Mouse (Mus musculus) regulatory T cell (primary cell): ENCODE measurements around the gene Gm34653.
"Not testable (repeated sequence)": the region's sequence is repeated elsewhere in the genome, so short reads cannot be mapped to it uniquely, and the experiment has no call there.

Source experiments
- in situ Hi-C: fragments of 300-600 bp; cut with MboI, MseI; formaldehyde crosslinking; loops from one replicate; pipeline ENCODE4 v1.15.1; 2025; ENCODE audit warnings: high pct_unique_total_duplicates

Gene Gm34653

GRCm38 (mm10) chr2:34832766-34833457, at the start of gene Gm34653:
TSS of gene Gm34653 (plus strand) at chr2:34833007.
- in situ Hi-C loops: not testable (repeated sequence)

DNA sequence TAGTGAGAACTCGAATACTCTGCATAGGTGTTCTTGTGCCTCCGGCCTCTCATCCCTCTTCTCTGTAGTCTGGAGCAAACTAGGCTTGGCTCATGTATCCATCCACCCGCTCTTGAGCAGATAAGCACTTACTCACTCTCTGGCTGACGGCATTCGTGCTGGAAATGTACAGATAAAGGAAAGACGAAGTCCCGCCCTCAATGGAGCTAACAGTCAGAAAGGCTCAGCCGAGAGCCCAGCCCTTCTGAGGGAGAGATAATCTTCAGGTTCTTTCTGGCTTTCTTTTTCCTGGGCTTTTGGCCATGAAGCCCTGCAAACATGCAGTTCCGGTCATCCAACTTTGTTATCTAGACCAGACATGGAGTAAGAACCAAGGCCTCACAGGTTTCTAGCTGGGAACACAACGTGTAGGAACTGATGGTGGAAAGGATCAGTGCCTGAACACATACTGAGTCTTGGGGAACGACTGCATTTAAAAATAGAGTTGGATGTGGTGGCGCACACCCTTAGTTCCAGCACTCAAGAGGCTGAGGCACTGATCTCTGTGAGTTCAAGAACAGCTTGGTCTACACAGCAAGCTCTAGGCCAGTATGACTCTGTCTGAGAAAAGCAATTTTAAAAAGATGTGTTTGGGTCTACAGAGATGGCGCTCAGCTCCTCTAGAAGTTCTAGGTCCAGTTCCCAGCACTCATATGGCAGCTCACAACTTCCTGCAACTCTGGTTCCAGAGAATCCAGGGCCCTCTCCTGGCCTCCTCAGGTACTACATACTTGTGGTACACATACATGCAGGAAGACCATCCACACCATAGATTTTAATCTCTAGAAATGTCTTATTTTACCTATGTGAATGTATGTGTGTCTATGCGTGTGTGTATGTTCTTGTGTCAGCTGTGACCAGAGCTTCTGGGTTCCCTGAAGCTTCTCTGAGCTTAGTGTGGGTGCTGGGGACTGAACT, 49.5 kb upstream of the Gm34653 start:
- in situ Hi-C loops: no loop called here

GRCm38 (mm10) chr2:34784085-34784484, 48.7 kb upstream of the Gm34653 start:
- in situ Hi-C loops: no loop called here

DNA sequence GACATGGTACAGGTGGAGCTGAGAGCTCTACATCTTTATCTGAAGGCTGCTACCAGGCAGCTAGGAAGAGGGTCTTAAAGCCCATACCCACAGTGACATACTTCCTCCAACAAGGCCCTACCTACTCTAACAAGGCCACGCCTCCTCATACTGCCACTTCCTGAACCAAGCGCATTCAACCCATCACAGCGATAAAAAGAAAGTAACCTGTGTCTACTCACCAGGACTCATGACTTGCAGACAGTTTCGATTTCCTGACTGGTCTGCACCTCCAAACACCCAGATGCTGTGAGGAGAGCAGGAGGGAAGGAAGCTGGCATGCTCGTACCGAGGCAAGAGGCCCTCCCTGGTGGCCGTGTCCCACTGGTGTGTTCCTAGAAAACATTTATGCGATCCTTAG, 42.5 kb upstream of the Gm34653 start:
- in situ Hi-C loops: no loop called here

GRCm38 (mm10) chr2:34792543-34792942, 40.3 kb upstream of the Gm34653 start:
- in situ Hi-C loops: not testable (repeated sequence)

- in situ Hi-C loops: no loop called here
These were observed 38.3 kb upstream of the Gm34653 start for GRCm38 (mm10) chr2:34794511-34794910.

GRCm38 (mm10) chr2:34795426-34795825, 37.4 kb upstream of the Gm34653 start:
- in situ Hi-C loops: no loop called here

GRCm38 (mm10) chr2:34799357-34800256, 33.2 kb upstream of the Gm34653 start, which contains the start of gene Rabepk:
TSS of gene Rabepk (minus strand) at chr2:34799912.
- in situ Hi-C loops: no loop called here

- in situ Hi-C loops: no loop called here
These were observed 32.4 kb upstream of the Gm34653 start for GRCm38 (mm10) chr2:34800371-34800770.

DNA sequence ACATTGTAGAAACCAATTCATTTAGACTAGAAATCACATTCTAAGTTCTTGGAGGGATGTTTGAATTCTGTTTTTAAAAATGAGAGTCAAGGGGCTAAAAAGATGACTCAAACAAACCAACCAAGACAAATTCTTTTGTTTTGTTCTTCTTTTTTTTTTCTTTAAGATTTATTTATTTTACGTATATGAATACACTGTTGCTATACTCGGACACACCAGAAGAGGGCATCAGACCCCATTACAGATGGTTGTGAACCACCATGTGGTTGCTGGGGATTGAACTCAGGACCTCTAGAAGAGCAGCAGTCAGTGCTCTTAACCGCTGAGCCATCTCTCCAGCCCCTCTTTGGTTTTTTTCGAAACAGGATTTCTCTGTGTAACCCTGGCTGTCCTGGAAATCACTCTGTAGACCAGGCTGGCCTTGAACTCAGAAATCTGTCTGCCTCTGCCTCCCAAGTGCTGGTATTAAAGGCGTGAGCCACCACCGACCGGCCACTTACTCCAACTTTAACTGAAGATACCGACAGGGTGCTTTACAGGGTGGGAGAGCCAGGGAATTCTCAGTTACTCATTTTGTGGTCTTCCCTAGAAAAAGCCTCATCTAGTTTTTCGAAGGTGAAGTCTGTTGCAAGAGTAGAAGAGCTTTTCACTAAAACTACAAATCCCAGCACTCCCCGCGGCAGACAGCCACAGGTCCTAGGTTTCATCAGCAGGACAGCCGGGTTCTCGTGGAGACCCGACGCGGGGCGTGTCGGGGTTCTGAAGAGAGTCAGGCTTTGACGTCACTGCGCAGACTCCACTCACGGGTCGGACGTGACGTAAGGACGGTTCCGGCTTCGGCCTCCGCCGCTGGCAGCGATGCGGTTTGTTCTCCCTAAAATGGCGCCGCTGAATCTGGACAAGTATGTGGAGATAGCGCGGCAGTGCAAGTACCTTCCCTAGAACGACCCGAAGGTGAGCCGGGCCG, 31.0 kb upstream of the Gm34653 start:
- in situ Hi-C loops: no loop called here

- in situ Hi-C loops: not testable (repeated sequence)
These were observed 30.1 kb upstream of the Gm34653 start for GRCm38 (mm10) chr2:34802565-34803245.

GRCm38 (mm10) chr2:34803746-34804145, 29.1 kb upstream of the Gm34653 start:
- in situ Hi-C loops: no loop called here

- in situ Hi-C loops: no loop called here
These were observed 28.6 kb upstream of the Gm34653 start for GRCm38 (mm10) chr2:34804172-34804571.

GRCm38 (mm10) chr2:34804815-34805214, 28.0 kb upstream of the Gm34653 start:
- in situ Hi-C loops: loop anchor here (5.0 kb wide), 1 partner anchor 157 kb away; the partner anchor contains the start of gene Traf1

- in situ Hi-C loops: loop anchor here (5.0 kb wide), 1 partner anchor 157 kb away; the partner anchor contains the start of gene Traf1
These were observed 27.4 kb upstream of the Gm34653 start for GRCm38 (mm10) chr2:34805364-34805950.

- in situ Hi-C loops: loop anchor here (5.0 kb wide), 1 partner anchor 154 kb away; the partner anchor contains the start of gene Traf1
These were observed 24.8 kb upstream of the Gm34653 start for GRCm38 (mm10) chr2:34808057-34808456.

DNA sequence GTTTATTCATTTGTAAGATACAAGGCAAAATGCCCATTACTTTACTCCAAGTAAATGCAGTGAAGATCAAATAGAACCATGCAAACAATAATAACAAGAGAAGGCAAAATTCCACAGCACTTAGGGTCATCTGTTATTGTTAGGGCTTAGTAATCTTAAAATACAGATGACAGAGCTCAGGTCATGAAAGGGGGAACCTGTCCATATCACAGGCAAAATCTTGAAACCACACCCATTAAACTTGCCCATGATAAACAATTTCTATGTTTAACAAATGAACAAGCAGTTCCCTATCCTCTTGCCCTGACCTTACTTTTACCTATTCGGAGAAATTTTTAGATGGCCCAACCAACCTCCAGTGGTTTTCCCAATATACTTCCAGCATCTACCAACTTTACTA, 23.2 kb upstream of the Gm34653 start:
- in situ Hi-C loops: loop anchor here (5.0 kb wide), 1 partner anchor 153 kb away; the partner anchor contains the start of gene Traf1

GRCm38 (mm10) chr2:34810775-34811174, 22.0 kb upstream of the Gm34653 start:
- in situ Hi-C loops: loop anchor here (5.0 kb wide), 1 partner anchor 52 kb away; no protein-coding TSS in a partner anchor

- in situ Hi-C loops: loop anchor here (5.0 kb wide), 1 partner anchor 50 kb away; no protein-coding TSS in a partner anchor
These were observed 20.1 kb upstream of the Gm34653 start for GRCm38 (mm10) chr2:34812706-34813105.
